Mouse (Mus musculus): Measurements from ENCODE around the gene Cebpe. TPM values are rescaled to one million over a fixed set of nuclear protein-coding genes. Genes with fewer than 3 reads are reported as not detected.

The Cebpe gene
- polyA plus RNA-seq (2017; shearing (Covaris generic)) = not detected

DNA sequence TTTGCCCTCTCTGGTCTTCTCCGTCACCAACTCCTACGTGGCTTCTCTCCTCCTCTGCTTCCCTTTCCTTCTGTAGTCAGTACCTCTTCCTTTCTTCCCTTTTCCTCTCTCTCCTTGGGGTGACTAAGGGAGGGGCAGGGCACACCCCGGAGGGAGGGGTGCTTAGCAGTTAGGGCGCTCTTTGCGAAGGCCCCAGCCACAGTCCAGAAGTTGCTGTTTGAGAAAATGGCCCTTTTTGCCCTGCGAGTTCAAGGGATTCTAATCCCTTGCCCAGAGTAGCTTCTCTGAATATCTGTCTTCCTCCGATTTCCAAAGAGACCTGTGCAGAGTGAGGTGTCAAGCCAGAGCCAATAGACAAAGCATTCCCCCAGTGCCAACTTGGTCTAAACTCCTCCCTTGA lies at the start of gene Cebpe:
Gene Cebpe (minus strand): TSS at position 101 of the 400 bp plus-strand sequence.

DNA sequence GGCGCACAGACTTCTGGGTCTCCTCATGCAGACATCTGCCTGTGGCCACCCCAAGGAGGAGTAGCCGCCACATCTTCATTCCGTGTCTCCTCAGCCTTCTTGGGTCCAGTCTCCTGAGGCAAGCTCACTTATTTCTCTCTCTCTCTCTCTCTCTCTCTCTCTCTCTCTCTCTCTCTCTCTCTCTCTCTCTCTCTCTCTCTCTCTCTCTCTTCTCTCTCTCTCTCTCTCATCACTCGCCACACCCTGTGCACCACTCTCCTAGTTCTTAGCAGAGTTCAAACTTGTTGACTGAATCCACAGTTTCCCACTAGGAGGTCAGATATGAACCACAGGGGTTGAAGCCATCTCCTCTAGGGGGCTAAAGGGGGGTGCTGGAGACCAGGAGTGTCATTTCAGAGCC lies 13.2 kb downstream of the Cebpe start, which contains the start of gene Gm29776:
Gene Gm29776 (minus strand): TSS at position 101 of the 400 bp plus-strand sequence.

DNA sequence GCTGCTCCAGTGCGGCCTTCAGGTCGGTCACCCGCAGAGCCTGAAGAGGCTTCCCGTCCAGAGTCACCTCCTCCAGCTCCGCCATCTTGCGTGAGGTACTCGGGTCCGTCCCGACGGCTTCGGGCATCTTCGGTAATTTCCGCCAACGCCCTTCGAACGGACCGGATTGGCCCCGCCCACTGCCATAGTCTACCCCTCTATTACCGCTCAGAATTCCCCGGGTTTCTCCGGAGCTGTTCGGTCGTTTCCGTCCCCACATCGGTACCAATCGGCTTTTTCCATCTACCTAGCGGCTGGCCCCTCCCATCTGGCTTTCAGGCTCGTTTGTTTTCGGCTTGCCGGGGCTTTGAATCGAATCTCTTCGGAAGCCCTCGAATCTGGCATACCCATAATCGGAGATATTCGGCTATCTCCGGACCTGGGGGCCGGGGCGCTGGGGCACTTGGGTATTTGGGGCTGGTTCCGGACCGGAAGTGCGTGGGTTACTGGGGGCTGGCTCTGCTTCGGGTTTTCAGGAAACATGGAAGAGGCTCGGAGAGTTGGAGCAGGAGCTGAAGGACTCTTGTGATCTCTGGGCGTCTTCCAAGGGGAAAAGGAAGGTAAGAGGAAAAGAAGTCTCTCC lies 25.3 kb downstream of the Cebpe start, which contains the start of gene Acin1:
Gene Acin1 (minus strand): TSS at position 410 of the 622 bp plus-strand sequence.

DNA sequence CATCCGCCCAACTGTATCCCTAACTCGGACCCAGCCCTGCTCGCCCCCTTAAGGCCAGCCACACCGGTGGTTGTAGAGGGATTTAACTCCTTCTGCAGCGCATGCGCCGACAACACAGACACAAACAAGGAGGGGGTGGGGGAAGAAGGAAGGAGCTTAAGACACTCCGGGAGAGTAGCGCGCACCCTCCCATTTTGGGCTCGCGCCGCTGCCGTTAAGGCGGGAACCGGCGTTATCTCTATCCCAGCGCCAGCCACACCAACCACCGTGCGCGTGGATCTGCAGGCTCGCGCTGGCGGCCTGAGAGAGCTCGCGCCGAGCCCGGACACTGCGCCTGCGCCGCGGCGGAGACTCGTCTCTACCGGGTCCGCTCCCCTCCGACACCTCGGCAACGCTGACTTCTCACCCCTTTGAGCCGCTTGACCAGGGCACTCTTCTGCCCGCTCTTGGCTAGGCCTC lies 25.9 kb downstream of the Cebpe start, which contains the start of gene 1700123O20Rik:
Gene 1700123O20Rik (plus strand): TSS at position 154 of the 459 bp plus-strand sequence.

Other genes starting within 250 kb of the Cebpe start
- gene Lrp10, start 248.0 kb downstream of the Cebpe start, polyA plus RNA-seq (2017; shearing (Covaris generic)) = 269 TPM
- gene Rem2, start 236.1 kb downstream of the Cebpe start, polyA plus RNA-seq (2017; shearing (Covaris generic)) = 0.26 TPM
- 26.2 TPM for gene Prmt5, start 194.6 kb downstream of the Cebpe start, polyA plus RNA-seq (2017; shearing (Covaris generic))
- gene Haus4, start 157.6 kb downstream of the Cebpe start, polyA plus RNA-seq (2017; shearing (Covaris generic)) = 28.5 TPM
- gene Ajuba, start 134.6 kb downstream of the Cebpe start, polyA plus RNA-seq (2017; shearing (Covaris generic)) = 0.40 TPM
- 0.41 TPM for gene 4931414P19Rik, start 106.2 kb downstream of the Cebpe start, polyA plus RNA-seq (2017; shearing (Covaris generic))
- gene Psmb5, start 94.2 kb downstream of the Cebpe start, polyA plus RNA-seq (2017; shearing (Covaris generic)) = 112 TPM
- gene Psmb11, start 90.7 kb downstream of the Cebpe start, polyA plus RNA-seq (2017; shearing (Covaris generic)) = not detected
- gene Gm17606, start 71.2 kb downstream of the Cebpe start, polyA plus RNA-seq (2017; shearing (Covaris generic)) = not detected
- 3.7 TPM for gene Cdh24, start 70.8 kb downstream of the Cebpe start, polyA plus RNA-seq (2017; shearing (Covaris generic))
- gene 1700123O20Rik, start 26.0 kb downstream of the Cebpe start, polyA plus RNA-seq (2017; shearing (Covaris generic)) = 53.0 TPM
- gene Acin1, start 25.2 kb downstream of the Cebpe start, polyA plus RNA-seq (2017; shearing (Covaris generic)) = 106 TPM
- gene Gm29776, start 13.3 kb downstream of the Cebpe start, polyA plus RNA-seq (2017; shearing (Covaris generic)) = 0.16 TPM
- gene Slc7a8, start 69.8 kb upstream of the Cebpe start, polyA plus RNA-seq (2017; shearing (Covaris generic)) = not detected
- not detected for gene Rnf212b, start 102.0 kb upstream of the Cebpe start, polyA plus RNA-seq (2017; shearing (Covaris generic))
- 7.2 TPM for gene Homez, start 158.8 kb upstream of the Cebpe start, polyA plus RNA-seq (2017; shearing (Covaris generic))
- 2.8 TPM for gene Ppp1r3e, start 165.4 kb upstream of the Cebpe start, polyA plus RNA-seq (2017; shearing (Covaris generic))
- 0.16 TPM for gene Bcl2l2, start 171.2 kb upstream of the Cebpe start, polyA plus RNA-seq (2017; shearing (Covaris generic))
- gene Gm20521, start 171.3 kb upstream of the Cebpe start, polyA plus RNA-seq (2017; shearing (Covaris generic)) = not detected
- 198 TPM for gene Pabpn1, start 180.3 kb upstream of the Cebpe start, polyA plus RNA-seq (2017; shearing (Covaris generic))
- gene Slc22a17, start 201.0 kb upstream of the Cebpe start, polyA plus RNA-seq (2017; shearing (Covaris generic)) = 1.7 TPM
- not detected for gene Efs, start 214.0 kb upstream of the Cebpe start, polyA plus RNA-seq (2017; shearing (Covaris generic))
- gene Il25, start 220.5 kb upstream of the Cebpe start, polyA plus RNA-seq (2017; shearing (Covaris generic)) = not detected
- not detected for gene Cmtm5, start 224.1 kb upstream of the Cebpe start, polyA plus RNA-seq (2017; shearing (Covaris generic))

Measured in effector memory CD4-positive, alpha-beta T cell, adult 5 months (primary cell).